Mouse (Mus musculus) erythroid progenitor cell, adult 5-6 weeks (primary cell): Measurements from ENCODE around the gene Cald1. TPM values are rescaled to one million over a fixed set of nuclear protein-coding genes. Genes with fewer than 3 reads are reported as not detected.

ENCODE experiments used
- ATAC-seq: replicated peaks from 2 replicates; pipeline ENCODE4 v1.8.0; 2016; ENCODE audit warnings: moderate number of reproducible peaks, mild to moderate bottlenecking, moderate TSS enrichment, inconsistent platforms; ENCODE audit not compliant: poor library complexity, low FRiP score, severe bottlenecking
- total RNA-seq, 2 experiments: library from RNA; stranded (forward) in 1 of 2; stranded (reverse) in 1 of 2; fragments of 150-400 nt in 1 of 2; fragments of 186-747, 209-891 nt in 1 of 2; gene quantifications; 2 replicates each; pipeline versions ENCODE4 v1.2.3 to v1.2.4; 2015 to 2017; ENCODE audit warnings: low replicate concordance in 2 of 2

The Cald1 gene
- total RNA-seq, 2 experiments from 2014 or later = 2.0 to 4.2 TPM

DNA sequence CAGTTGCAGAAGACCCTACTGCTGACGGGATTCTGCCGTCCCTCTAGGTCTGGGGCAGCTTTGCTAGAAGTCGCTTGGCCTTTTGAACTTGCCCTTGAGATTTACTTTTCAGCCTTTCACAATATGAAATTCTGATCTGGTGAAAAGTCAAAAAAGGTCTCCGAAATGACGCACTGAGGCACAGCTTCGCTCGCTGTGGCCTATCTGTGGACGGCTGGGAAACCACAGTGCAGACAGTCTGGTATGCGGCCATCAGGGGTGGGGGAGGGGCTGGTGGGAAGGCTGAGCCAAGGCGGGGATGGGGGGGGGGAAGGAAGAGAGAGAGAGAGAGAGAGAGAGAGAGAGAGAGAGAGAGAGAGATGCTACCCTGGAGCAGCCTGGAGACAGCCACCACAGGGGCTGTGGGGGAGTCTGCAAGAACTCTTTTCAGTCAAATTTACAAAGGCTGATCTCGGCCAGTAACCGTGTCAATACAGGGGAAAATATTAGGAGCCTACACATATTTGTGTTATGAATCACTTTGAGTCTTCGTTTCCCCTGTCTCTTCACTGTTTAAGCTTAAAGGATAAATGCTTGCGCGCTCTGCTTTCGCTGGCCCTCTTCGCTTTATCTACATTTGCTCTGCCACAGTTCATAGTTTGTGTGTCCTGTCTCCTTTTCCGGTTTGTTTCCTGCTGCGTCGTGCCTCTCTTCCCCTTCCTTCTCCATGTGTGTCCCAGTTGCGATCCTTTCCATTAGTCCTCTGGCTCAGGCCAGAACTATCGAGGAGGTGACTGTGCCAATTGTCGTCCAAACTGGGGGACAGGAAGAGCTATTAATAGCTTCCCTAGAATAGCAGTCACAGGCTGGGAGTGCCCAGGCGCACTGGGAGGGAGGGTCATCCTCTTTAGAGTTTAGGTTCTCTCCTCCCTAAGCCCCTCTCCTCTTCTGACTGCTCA is 11.9 kb downstream of the Cald1 start:
- ATAC-seq = no peak

DNA sequence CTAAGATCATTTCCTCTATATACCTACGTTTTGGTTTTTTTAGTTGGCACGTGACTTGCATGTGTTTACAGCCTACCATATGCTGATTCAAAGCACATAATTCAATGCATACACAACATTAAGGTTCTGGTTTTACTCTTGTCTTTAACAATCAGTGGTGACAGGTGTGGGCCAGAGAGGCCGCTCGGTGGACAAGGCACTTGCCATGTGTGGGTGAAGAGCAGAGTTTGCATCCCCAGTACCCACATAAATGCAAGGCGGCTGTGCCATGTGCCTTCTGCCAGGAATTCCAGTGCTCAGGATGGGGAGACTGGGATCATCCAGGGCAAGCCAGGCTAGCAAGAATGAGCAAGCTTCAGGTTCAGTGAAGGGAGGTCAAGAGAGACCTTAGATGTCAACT is 14.8 kb downstream of the Cald1 start:
- ATAC-seq = no peak

DNA sequence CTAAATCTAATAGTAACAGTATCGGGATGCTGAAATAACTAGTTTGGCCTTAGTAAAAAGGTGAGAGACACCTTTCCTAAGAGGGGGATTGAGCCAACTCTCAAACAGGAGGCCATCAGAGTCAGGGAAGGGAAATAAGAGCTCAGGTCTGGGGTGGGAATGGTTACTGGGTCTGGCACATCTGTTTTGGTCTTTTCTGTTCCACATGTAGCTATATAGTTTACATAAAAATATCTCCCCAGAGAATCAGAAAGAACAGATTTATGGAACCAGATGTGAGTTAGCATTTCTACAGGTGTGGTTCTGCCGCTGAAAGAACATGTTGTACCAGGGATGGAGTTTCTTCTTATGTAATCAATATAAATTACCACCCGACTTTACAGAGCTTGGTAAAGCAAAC is 17.1 kb downstream of the Cald1 start:
- ATAC-seq = no peak

DNA sequence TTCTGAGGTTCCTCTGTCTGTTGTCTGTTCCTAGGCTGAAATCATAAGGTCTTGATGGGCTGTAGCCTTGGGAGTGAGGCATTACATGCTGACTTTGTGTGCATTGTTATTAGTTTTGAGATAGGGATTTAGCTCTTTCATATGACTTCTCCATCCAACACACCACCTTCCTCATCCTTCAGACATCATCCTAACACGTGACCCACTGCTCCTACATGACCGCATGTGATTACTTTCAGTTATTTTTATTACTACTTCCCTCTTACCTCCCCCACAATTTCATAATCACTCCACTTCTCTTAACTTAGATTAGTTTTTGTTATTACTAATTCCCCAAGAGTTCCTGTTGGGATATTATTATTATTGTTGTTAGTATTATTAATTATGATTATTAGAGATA is 21.2 kb downstream of the Cald1 start:
- no peak for ATAC-seq

DNA sequence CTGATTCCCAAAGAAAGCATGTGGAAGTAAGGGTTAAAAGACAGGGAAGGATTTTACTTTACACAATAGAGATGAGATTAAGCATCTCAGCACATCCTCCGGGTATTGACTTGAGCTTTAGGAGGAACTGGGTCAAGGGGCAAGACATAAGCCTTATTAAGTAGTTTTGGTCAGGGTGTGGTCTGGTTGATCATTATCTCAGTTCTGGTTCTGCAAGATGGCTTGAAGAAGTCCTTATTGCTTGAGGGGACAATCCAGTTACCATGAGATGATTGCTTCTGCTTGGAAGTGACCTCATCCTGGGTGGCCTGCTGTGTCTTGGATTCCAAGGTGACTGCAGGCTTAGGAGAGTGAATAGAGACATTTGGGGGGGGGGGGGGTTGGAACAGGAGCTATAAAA is 21.9 kb downstream of the Cald1 start:
- ATAC-seq = no peak

DNA sequence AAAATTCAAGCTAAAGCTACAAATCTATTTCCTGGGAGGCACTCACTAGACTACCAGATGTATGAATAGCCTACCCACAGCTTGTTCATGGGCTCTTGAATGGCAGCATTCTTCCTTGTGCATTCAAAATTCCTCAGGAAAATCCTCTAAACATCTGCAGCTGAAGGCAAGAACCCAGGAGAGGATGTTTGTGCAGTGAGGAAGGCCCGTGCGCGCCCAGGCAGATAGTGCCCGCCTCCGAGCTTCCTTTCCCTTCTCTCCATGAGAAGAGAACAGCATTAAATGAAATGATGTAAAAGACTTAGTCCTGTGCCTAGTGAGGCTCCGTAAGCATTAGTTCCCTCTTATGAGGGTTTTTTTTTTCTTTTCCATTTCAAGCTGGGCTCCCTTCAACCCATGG is 24.6 kb downstream of the Cald1 start:
- ATAC-seq = no peak

DNA sequence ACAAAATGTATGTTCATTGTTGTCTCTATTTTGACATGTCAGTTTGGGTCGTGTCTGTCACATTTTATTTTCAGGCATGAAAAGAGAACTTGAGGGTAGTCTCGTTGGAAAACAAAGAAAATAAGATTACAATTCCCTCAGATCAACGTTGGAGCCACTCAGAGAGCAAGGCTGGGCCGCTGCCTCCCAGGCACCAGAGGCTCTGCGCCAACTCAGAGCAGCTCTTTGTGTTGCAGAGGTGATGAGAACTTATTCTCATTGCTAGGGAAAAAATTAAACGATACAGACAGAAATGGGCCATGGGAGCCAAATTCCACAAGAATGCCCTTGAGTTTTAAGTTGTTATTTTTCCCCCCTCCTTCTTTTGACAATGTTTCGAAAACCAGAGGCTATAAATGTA is 25.0 kb downstream of the Cald1 start:
- ATAC-seq = no peak

DNA sequence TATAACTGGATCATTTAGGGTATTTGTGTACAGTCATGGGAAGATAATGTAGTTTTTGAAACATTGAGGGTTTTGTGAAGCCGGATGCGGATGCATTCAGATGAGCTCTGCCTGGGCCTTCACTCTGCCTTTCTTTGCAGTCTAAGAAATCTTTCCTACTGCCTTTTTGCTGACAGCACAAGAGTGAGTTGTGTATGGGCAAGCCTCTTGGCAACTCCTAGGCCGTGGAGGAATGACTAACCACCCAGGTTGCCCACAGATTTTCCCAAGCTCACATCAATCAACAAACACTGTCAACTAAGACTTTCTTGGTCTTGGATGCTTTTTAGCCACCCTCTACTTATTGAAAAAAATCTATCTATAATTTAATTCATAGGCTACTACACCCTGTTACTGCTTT is 26.2 kb downstream of the Cald1 start:
- no peak for ATAC-seq

DNA sequence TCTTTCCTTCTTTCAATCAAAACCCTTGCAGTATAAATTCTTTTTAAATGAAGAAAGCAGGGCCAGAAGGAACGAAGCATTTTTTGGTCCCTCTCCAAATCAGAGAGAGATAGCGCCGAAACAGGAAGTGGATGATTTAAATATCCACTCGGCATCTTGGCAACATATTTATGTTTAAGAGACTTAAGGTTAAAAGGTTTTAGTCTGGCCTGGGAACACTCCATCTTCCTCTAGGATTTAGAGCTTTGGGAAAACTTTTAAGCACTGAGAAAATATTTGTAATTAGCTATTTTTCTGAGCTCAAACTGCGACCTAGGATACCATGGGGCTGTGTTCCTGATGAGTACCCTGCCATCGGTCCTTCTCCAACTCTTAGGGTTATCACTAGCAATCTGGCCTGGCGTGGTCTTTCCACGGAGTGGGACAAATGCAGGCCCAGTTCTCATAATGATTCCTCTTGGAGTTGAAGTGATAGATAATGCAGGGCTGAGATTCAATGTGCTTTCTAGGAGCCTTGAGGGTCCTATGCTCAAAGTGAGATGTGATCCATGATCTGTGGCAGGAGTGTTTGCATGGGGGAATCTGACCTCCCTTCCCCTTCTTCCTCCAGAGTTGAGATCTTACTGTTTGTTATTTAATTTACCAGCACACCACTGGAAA is 28.4 kb downstream of the Cald1 start:
- no peak for ATAC-seq

DNA sequence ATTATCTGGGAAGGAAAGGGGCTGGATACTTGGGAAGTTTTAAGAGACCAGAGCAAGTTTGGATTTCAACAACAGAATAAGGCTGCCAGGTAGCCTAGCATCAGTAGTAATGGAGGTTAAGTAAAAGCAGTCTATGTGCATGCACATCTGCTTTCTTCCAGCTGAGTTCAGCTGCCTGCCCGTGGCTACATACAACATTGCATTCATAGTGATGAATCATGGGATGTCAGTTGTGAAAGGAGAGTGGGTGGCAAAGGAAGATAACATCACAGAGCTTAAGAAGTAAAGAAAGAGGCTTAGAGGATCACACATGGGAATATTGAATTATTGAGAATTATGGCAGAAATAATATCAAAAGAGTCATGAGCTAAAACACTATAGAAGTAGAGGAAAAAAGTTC is 29.8 kb downstream of the Cald1 start:
- no peak for ATAC-seq

DNA sequence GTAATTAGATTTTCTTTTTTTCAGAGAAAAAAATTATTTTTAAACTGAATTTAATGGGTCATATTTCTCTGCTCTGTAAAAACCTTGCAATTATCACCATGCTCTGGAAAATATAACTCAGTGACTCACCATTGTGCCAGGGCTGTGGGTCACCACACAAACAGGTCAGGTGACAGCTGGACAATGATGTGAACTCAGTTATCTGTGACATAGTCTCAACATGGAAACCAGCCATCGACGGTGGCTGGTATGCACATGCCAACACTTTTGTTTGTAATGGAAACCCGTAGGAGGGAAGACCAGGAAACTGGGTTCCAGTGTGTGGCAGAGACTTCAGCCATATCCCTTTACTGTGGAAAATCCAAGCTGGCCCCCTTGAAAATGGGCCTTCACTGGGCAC is 35.5 kb downstream of the Cald1 start:
- ATAC-seq = no peak

DNA sequence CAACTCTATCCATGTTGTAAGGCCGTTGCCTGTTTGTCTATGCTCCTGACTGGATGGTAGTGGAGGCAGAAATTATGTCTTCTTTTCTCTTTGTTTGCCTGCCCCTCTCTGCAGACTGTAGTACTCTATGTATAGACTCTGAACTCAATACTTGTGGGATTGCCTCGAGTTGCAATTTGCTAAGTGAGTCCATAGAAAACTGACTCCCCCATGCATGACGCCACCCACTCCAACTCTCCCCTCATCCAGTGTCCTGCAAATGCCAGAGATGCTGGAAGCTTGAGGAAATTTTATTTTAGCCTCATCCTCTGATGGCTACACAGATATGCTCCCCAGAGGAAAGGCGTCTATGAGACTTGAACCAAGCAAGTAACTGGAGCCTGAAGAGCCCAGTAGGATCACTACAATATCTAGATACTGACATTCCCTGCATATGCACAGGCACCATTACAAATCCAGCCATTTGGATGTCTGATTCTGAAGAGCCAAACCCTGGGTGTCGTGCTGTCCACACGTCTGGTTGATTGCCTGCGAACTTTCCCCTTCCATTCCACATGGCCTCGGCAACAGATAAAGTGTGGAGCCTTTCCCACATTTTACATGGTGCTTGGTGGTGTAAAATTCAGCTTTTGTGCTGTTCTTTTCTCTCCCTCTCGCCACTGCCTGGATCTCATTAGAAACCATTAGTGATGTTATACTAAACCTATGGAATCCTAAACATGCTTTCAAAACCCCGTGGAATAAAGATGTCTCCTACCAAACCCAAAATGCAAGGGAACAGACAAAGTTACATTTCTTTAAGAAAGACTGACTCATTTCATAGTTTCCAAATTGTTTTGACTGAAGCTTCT is 39.5 kb downstream of the Cald1 start:
- ATAC-seq = no peak

DNA sequence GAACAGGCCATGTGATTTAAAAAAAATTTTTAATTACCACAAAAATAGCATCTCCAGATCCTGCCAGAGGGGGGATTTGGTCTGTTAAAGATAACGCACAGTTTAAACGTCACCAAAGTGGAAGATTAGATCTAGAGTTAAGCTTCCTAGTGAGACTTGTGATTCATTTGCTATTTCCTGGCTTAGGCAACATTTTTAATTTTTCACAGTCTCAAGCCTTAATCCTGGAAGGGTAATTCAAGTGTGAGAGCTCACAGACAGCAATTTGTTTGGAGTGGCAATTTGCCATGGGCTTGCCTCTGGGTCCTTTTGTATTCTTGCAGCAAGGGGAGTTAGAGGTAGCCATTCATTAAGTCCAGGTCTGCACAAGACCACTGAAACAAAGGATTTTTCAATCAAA is 40.4 kb downstream of the Cald1 start:
- ATAC-seq = no peak

DNA sequence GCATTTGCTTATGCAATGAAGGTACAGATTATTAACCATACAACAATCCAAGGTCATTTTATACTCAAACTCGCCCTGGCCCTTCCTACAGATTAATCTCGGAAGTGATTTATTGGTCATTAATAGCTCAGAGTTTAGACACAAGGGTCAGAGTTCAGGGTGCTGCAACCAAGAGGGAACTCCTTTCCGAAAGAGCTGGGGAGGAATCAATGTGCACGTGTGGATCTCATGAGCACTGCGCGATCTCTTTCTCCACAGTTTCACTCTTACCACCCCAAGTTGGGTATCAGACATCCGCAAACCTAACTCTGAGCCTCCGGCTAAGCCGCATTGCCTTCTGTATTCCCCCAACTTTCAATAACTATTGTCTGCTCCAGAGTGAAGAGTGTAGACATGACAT is 41.9 kb downstream of the Cald1 start:
- ATAC-seq = no peak

DNA sequence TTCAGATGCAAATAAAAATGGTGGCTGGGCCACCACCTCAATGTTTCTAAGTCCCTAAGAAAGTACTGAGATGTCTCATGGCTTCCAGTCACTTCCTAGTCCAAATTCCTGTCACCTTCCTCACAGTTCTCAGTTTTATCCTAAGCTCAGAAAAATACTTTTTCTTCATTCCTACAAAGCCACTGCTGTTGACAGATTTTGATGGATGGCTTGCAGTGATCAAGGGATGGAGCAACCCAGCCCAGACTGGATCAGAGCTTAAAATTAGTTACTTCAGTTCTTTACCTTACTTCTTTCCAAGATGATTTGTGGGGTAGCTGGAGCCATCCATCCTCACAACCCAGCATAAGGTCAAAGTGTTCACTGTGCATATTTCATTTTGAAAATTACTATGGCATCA is 42.8 kb downstream of the Cald1 start:
- no peak for ATAC-seq

DNA sequence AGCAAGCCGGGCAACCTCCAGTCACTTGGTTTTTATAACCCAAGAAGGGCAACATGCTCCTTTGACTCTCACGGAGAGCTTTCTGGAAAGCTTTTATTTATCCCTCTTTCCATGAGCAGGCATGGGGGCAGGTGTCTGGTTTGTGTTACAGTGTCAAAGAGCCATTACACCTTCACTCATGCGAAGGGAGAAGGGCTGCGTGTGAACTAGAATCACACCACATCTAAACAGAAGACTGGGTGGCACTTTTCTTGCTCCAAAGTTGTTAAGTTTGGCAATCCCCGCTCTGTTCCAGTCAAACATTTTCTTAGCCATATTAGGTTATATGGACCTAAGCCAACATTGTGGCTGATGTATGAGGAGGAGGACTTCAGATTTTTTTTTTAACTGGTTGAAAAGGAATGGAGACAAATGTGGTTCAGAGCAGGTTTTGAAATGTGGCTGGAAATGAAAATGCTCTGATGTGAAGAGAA is 43.8 kb downstream of the Cald1 start:
- no peak for ATAC-seq

DNA sequence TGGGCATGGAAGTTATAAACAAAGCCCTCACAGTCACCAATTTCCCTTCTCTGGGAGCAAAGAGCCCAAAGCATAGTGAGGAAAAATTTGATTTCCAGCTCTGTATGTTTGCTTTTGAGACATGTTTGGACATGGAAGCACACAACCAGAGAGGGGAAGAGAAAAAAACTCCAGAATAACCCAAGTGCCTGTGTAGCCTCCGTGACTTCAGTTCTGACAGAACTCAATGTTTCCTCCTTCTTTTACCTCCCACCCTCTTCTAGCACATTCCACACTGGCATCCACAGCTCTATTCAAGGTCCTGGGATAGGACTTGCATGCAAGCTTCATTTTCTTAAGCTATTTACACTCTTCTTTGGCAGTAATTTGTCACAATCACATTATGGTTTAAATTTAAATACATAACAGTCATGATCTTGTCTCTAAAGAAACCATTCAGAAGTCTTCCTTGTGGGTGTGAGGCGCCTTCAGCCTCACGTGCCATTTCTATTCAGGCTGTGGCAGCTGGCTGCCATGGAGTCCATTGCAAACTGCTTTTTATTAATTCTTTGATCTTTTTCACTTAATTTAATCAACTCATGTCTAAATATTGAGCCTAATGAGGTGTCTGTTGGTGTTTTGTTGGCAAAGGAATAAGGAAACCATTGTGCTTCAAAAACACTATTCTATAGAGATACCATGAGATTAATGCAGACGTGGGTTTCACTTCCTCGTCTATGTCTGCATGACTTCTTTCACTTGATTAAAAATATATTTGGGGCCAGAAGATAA is 49.9 kb downstream of the Cald1 start:
- no peak for ATAC-seq

DNA sequence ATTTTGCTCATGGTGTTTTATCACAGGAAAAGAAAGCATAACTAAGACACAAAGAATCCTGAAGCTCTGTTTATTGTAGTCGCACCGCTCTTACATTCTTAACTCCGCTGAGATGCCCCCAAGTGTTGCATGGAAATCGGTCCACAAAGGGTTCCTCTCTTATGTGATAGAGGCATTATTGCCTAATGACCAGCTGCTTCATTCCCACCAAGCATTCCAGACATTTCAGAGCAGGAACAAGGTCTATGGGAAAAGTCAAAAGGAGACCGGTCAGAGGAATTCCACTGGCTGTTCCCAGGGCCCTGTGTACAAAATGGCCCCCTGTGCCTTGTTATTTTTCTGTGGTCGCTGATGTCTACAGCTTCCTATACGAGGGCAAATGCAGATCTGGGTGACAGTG is 53.0 kb downstream of the Cald1 start:
- no peak for ATAC-seq

DNA sequence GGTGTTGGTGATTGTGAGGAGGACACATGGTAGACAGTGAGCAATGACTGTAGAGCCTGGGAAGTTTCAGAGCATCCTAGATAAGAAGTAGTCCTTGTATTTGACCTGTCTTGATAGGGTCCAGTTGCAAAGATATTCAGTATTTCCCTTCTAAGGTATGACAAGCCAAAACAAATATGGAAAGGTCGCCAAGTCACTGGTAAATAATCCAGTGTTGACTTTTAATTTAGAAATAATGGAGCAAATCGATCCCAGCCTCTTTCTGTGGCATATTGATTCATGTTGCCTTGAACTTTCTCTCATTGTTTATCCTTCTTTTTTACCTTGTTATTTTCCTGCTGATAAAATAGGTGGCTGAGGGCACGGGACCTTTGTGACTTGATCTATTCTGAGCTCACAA is 57.4 kb downstream of the Cald1 start:
- ATAC-seq = no peak

DNA sequence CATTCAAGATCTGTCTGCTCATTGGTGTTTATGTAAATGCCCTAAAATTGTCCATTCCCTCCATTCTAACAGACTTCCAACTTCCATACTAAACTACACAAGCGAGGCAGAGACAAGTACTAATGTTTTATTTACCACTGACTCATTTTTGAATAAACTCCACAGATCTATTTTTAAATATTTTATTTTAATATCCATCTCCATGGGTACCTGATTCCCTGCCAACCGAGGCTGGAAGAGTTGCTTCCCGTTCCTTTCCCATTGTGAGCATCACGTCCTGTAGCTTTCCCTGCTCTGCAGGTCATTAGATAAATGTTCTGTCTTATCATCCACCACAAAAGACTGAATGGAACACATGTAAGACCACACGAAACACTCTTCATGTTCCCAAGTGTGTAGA is 60.5 kb downstream of the Cald1 start:
- no peak for ATAC-seq
